Mouse (Mus musculus): Measurements from ENCODE around the gene Slc22a20. TPM values are rescaled to one million over a fixed set of nuclear protein-coding genes. Genes with fewer than 3 reads are reported as not detected.
A peak's percentile ranks its signal among the peaks of the same experiment; 100 is the strongest.

Slc22a20 gene
- polyA plus RNA-seq, 2 experiments from 2014 or later: not detected

DNA sequence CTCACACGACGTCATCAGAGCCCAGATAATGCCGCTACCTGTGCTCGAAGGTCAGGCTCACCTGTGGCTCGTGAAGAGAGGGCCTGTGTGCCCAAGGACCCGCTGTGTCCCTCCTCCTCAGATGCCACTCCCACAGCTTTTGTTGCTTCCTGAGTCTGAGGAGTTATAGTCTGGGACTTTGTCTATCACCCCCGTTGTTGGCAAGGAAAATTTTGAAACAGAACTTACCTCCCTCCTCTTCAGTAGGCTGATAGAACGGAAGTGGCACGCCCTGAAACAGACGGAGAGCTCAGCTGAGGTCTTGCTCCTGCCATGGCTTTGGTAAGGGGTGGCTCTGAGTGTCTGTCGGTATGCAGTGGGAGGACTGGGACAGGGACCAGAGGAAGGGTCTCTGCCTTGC is 35.7 kb downstream of the Slc22a20 start:
- ATAC-seq: no peak

- ATAC-seq: no peak
Observed at GRCm38 (mm10) chr19:5945891-5946290, 40.1 kb downstream of the Slc22a20 start.

DNA sequence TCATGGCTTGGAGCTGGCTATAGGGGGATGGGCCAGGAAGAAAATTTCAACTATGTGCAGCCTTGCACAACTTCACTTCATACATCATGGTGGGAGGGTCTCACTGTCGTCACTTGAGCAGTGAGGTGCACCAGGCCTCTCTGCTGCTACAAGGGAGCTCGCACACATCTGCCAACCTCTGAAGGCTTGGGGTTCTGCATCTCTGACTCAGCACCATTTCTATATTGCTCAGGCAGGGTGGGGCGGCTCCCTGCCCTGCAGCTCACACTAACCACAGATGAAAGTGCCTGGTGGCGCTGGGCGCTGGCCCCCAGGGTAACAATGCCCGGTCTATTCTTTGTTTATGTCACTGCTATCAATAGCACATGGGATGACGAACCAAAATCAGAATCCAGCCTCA is 40.9 kb downstream of the Slc22a20 start:
- ATAC-seq: no peak

- ATAC-seq: no peak
Observed at GRCm38 (mm10) chr19:5944145-5944544, 41.8 kb downstream of the Slc22a20 start.

DNA sequence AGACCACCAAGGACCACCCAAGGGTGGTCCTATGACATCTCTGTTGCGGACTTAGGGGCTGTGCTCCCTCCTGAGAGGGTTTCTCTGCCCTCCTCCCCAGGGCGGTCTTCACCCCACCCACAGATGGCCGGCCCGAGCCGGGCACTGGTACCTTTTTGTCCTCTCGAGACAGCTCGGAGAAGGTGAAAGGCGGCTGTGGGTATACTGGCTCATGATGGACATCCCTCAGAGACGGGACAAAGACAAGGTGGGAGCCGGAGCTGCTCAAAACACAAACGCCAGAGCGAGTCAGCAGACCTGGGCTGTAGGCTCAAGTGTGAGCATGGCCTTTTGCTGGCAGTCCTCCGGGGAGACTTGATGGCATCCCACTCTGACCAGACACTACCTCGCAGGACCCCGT is 42.5 kb downstream of the Slc22a20 start:
- ATAC-seq: no peak

DNA sequence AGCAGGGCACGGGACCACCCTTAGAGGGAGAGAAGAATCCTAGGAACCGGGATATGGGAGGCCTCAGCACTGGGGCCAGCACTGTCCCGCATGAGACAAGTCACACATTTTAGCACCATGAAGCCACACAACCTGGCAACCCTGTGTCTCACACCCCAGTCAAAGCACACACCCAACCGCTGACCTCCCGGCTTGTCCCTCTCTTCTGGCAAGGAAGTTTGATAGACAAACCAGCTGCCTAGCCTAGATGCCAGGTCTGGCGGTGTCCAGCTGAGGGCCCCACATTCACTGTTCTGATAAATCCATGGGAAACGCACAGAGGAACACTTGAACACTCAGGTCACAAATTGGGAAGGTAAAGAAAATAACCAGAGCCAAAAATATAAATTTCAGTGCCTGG is 43.4 kb downstream of the Slc22a20 start:
- ATAC-seq: no peak

GRCm38 (mm10) chr19:5940656-5941055 is 45.3 kb downstream of the Slc22a20 start:
- ATAC-seq: no peak

- ATAC-seq: no peak
Observed at GRCm38 (mm10) chr19:5940173-5940572, 45.8 kb downstream of the Slc22a20 start.

DNA sequence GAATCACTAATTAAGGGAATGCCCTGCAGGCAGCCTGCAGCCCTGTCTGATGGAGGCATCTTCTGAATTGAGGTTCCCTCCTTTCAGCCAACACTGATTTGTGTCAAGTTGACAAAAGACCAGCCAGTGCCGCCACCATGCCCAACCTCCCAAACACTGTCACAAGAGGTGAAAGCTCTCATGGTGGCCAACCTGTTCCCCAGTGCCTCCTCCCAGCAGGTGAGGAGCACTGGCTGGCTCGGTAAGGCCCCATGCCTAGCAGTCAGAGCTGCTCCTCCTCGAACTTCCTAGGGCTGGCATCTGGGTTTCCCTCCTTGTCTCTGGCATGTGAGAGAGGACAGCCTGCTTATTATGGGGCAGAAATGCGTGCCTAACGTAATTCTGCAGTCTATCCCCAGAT is 46.2 kb downstream of the Slc22a20 start:
- ATAC-seq: no peak

DNA sequence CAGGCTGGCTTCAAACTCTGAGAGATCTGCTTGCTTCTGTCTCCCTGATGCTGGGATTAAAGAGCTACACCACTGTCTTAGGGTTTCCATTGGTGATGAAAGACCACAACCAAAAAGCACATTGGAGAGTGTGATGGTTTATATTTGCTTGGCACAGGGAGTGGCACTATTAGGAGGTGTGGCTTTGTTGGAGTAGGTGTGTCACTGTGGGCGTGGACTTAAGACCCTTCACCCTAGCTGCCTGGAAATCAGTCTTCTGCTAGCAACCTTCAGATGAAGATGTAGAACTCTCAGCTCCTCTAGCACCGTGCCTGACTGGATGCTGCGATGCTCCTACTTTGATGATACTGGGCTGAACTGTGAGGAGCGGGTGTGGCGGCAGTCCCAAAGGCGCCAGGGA is 47.4 kb downstream of the Slc22a20 start:
- ATAC-seq: no peak

DNA sequence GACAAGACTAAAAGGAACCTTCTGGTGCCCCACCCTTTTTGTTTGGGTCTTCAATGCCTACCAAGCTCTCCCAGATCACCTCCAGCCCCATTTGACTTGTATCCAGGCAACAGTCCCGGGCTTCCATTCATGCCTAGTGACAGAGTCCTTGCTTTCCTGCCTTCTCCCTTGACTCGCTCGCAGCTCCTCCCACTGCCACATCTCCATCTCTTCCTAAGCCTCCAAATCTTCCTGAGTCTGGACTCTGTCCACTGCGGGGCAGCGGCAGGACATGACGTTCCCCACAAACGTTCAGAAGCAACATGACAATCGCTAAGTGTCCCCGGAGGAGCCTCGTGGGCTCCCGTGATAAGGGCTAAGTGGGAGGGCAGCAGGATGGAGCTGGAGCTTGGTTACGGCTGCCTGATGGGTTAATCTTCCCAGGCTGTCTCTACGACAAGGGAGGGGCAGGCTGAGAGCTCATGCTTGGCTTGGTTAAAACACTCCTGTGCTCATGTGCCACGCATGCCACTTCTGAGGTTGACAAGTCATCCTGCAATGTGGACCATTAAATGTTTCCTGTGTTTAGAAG is 48.0 kb downstream of the Slc22a20 start:
- ATAC-seq: no peak

GRCm38 (mm10) chr19:5937095-5937835 is 48.7 kb downstream of the Slc22a20 start:
- ATAC-seq: no peak

DNA sequence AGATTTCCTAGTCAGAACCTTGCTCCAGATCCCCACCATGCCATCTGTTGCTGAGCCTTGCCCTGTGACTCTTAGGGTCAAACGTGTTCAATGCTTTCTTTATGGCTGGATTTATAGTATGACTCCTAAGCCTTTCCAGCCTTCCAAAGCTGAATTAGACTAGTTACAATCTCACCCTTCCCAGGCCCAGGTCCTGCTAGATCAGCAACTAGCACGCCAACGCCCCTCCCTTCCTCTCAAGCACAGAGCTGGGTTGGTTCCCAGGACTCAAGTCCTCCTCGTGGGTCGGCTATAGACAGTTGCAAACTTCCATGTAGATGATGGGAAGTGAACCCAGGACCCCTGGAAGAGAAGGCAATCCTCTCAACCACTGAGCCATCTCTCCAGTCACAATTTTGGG is 50.3 kb downstream of the Slc22a20 start:
- ATAC-seq: no peak

DNA sequence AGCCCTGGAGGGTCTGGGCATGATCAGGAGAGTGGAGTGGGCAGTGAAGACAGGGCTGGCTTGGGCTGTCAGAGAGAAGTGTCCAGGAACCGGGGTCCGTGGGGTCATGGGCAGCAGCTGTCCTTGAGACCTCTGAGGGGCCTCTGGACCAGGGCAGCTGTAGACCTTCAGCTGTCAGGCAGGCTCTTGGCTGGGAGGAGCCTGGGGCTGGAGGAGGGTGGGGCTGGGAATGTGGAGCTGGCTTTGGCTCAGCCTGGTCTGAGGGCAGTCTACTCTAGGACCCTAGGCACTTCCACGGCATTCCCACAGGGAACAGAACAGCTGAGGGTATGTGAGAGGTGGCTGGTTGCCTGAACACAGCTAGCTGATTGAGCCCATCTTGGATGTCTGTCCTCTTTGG is 50.7 kb downstream of the Slc22a20 start:
- ATAC-seq: no peak

- ATAC-seq: no peak
Observed at GRCm38 (mm10) chr19:5929634-5930596, 56.0 kb downstream of the Slc22a20 start.

GRCm38 (mm10) chr19:5928546-5928945 is 57.4 kb downstream of the Slc22a20 start:
- no peak for ATAC-seq

- ATAC-seq: no peak
Observed at GRCm38 (mm10) chr19:5928104-5928503, 57.8 kb downstream of the Slc22a20 start.

DNA sequence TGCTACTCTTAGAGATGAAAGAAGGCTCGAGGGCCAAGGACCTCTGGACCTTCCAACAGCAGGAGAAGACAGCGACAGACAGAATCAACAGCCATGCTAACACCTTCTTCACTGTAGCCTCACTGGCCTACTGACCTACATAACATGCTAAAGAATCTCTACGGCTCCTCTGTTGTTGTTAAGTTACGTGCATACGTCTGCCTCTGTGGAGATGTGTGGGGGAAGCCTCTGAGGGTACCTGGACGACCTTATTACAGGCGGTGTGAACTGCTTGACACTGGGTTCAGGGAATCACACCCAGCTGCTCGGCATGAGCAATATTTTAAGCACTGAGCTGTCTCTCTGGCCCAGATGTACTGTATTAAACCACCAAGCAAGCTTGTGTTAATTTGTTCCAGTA is 58.4 kb downstream of the Slc22a20 start:
- ATAC-seq: no peak

GRCm38 (mm10) chr19:5927026-5927425 is 58.9 kb downstream of the Slc22a20 start:
- no peak for ATAC-seq

DNA sequence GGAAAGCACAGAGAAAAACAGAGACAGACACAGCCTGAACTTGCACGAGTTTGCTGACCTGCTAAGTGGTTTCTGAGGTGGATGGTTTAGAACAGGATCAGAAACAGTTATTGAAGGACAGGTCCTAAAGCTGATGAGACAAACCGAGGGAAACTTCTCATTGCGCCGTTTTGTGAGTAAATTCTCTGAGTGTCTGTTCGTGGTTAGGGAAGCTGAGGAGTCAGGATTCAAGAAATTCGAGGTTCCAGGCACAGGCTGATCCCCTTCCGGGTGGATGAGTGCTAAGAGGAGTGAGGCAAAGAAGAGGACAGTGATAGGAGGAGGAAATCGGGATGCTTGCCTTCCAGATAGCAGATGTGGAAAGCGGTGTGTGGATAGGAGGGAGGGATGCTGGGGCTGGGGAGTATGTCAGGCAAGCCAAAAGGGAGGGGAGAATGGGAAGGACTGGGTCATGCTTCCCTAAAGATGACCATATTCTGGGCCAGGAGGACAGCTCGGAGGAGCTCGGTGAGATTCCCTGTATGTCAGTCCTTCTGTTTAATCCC is 60.6 kb downstream of the Slc22a20 start:
- ATAC-seq: no peak

DNA sequence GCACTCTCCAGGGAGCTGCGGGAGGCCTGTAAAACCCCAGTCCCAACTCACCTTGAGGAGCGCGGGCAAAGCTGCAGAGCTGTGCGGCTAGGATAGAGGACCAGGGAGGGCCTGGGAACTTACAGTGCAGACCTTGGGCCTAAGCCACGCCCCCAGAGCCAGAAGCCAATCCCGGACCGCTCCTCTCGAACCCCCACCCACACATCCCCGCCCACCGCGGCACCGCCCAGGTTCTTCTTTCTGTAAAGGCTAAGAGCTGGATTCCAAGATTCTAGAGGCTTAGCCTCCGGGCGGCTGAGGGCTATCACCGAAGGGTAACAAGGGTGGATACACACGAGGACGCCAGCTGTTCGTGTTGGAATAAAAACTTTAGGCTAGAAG is 61.2 kb downstream of the Slc22a20 start, which contains the start of gene Cdc42ep2:
Cdc42ep2 (minus strand) TSS at position 104 of the 381 bp plus-strand sequence.
- peak; percentile 87 for ATAC-seq

DNA sequence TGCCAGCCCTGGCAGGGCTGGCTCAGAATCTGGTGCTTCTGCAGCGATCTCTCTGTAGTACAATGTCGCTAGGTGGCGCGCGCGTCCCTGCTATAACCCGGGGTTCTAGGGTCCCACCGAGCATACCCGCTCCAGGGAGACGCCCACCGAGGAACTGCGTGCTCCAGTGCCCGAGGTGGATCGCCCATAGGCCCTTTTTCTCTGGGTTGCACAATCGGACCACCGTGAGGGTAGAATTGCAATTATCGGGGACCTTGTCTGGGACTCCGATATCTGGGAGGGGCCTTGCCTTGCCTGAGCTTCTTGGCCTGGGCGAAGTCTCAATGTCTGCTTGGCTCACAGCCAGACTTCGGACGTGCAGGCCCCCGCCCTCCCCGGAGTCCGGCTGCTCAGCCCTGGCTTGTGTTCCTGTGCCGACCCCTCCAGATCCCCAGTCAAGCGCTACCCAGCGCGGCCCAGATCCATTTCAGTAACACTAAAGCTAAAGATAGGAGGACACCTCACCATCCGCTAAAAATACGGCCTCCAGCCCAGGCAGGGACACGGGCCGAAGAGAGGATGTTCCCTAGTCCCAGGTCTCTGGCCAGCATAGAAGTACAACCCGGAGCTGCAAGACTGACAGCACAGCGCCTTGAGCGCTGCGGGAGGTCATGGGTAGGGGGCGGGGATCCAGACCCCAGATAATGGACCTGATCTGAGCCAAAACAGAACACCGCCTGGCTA is 61.8 kb downstream of the Slc22a20 start:
- ATAC-seq: peak; percentile 40
